Mouse (Mus musculus) midbrain, embryonic 10.5 days (tissue): ENCODE measurements around the gene Tmem101. TPM values are rescaled to one million over a fixed set of nuclear protein-coding genes. Genes with fewer than 3 reads are reported as not detected.
"Not testable (repeated sequence)": the region's sequence is repeated elsewhere in the genome, so short reads cannot be mapped to it uniquely, and the experiment has no call there.

Source experiments
- DNase-seq: peaks from one replicate; pipeline ENCODE4 v3.0.0-alpha.2; 2017; ENCODE audit warnings: low spot score
- H3K27ac ChIP-seq: fragments of 300-500 bp; sonication (generic); replicated peaks from 2 replicates; pipeline ENCODE4 v1.5.1; 2016; ENCODE audit warnings: mild to moderate bottlenecking
- H3K27me3 ChIP-seq: fragments of 300-500 bp; sonication (generic); 2 replicates; pipeline ENCODE4 v1.6.1; 2016; ENCODE audit warnings: low read depth, mild to moderate bottlenecking; ENCODE audit not compliant: poor library complexity, severe bottlenecking
- H3K36me3 ChIP-seq: fragments of 300-500 bp; sonication (generic); 2 replicates; pipeline ENCODE4 v1.6.1; 2016; ENCODE audit warnings: mild to moderate bottlenecking, moderate library complexity
- H3K4me1 ChIP-seq: fragments of 300-500 bp; sonication (generic); 2 replicates; pipeline ENCODE4 v1.6.1; 2016
- H3K4me3 ChIP-seq: fragments of 300-500 bp; sonication (generic); 2 replicates; pipeline ENCODE4 v1.5.1; 2016; ENCODE audit warnings: mild to moderate bottlenecking, moderate library complexity
- H3K9me3 ChIP-seq: fragments of 300-500 bp; sonication (generic); replicated peaks from 2 replicates; pipeline ENCODE4 v1.6.1; 2016; ENCODE audit warnings: mild to moderate bottlenecking
- WGBS: fragments of 180-500 bp; shearing (Covaris S2); methylation state at CpG from one replicate; pipeline ENCODE4 v1.1.7; 2016; 5-methylcytosine and 5-hydroxymethylcytosine counted together
- polyA plus RNA-seq: library from polyadenylated mRNA; unstranded; fragments of >200 nt; fragmentation: Nextera tagmentation; extraction: Ambion mirVana; gene quantifications from 2 replicates; pipeline ENCODE4 v1.2.1, GENCODE M21; 2016

Tmem101 gene
- polyA plus RNA-seq, 1 experiment from 2014 or later: 40.4 TPM

- H3K4me3 ChIP-seq: peak within 1 kb of the TSS; percentile 97
- peaks cover 34% of the 10 kb centered on the region for H3K36me3 ChIP-seq
- no peaks in the 10 kb centered on the region for H3K27me3 ChIP-seq
- DNase-seq: peak; percentile 94
- H3K4me1 ChIP-seq: peaks cover 30% of the 10 kb centered on the region
- under 1% methylated on average over 70 of the region's 70 CpGs for WGBS
- no peaks in the 10 kb centered on the region for H3K9me3 ChIP-seq
- peak within 1 kb of the TSS; percentile 98 for H3K27ac ChIP-seq
These were observed 28.7 kb upstream of the Tmem101 start, which contains the start of gene Lsm12 for GRCm38 (mm10) chr11:102184646-102185495. TSS of gene Lsm12 (minus strand) at chr11:102185296.

- Histone ChIP-seq H3K4me1 (peaks cover 25% of the 10 kb centered on the region), H3K4me3 (peak overlapping the region; percentile 97), H3K27me3 (no peaks in the 10 kb centered on the region), H3K36me3 (peaks cover 40% of the 10 kb centered on the region), H3K9me3 (no peaks in the 10 kb centered on the region), H3K27ac (peak overlapping the region; percentile 98)
- 7% methylated on average over 7 of the region's 7 CpGs for WGBS
- no peak for DNase-seq
These were observed 28.0 kb upstream of the Tmem101 start for GRCm38 (mm10) chr11:102184253-102184645.

- H3K27ac ChIP-seq: no peak overlapping the region
- H3K4me1 ChIP-seq: peaks cover 16% of the 10 kb centered on the region
- no peaks in the 10 kb centered on the region for H3K9me3 ChIP-seq
- peaks cover 84% of the 10 kb centered on the region for H3K36me3 ChIP-seq
- H3K27me3 ChIP-seq: no peaks in the 10 kb centered on the region
- DNase-seq: no peak
- H3K4me3 ChIP-seq: no peak overlapping the region
These were observed 23.6 kb upstream of the Tmem101 start for GRCm38 (mm10) chr11:102179836-102180235.

GRCm38 (mm10) chr11:102168689-102169088, 12.5 kb upstream of the Tmem101 start:
- 96% methylated on average over 5 of the region's 5 CpGs for WGBS
- no peak overlapping the region for H3K27ac ChIP-seq
- DNase-seq: no peak
- no peaks in the 10 kb centered on the region for H3K27me3 ChIP-seq
- H3K36me3 ChIP-seq: peaks cover 95% of the 10 kb centered on the region
- H3K4me3 ChIP-seq: no peak overlapping the region
- H3K4me1 ChIP-seq: no peaks in the 10 kb centered on the region
- H3K9me3 ChIP-seq: no peaks in the 10 kb centered on the region

GRCm38 (mm10) chr11:102167539-102167938, 11.3 kb upstream of the Tmem101 start:
- no peak overlapping the region for H3K27ac ChIP-seq
- no peak for DNase-seq
- no peaks in the 10 kb centered on the region for H3K4me1 ChIP-seq
- H3K36me3 ChIP-seq: peaks cover 96% of the 10 kb centered on the region
- no peaks in the 10 kb centered on the region for H3K27me3 ChIP-seq
- no peak overlapping the region for H3K4me3 ChIP-seq
- H3K9me3 ChIP-seq: no peaks in the 10 kb centered on the region
- WGBS: 93% methylated on average over 5 of the region's 5 CpGs

GRCm38 (mm10) chr11:102165971-102166722, 9.9 kb upstream of the Tmem101 start:
- Histone ChIP-seq H3K4me3 (no peak overlapping the region), H3K9me3 (no peaks in the 10 kb centered on the region), H3K36me3 (peaks cover 99% of the 10 kb centered on the region), H3K4me1 (no peaks in the 10 kb centered on the region), H3K27ac (no peak overlapping the region), H3K27me3 (no peaks in the 10 kb centered on the region)
- DNase-seq: no peak
- WGBS: 85% methylated on average over 6 of the region's 6 CpGs

GRCm38 (mm10) chr11:102159781-102160180, 3.6 kb upstream of the Tmem101 start:
- Histone ChIP-seq H3K27ac (no peak overlapping the region), H3K27me3 (no peaks in the 10 kb centered on the region), H3K4me3 (no peak overlapping the region), H3K4me1 (peaks cover 13% of the 10 kb centered on the region), H3K9me3 (no peaks in the 10 kb centered on the region), H3K36me3 (peaks cover 44% of the 10 kb centered on the region)
- no peak for DNase-seq
- 80% methylated on average over 5 of the region's 5 CpGs for WGBS

- not testable (repeated sequence) for H3K27ac ChIP-seq, DNase-seq, H3K27me3 ChIP-seq, H3K4me3 ChIP-seq, H3K9me3 ChIP-seq
- 82% methylated on average over 2 of the region's 2 CpGs for WGBS
- Histone ChIP-seq H3K4me1 (peaks cover 15% of the 10 kb centered on the region), H3K36me3 (peaks cover 44% of the 10 kb centered on the region)
These were observed 1.8 kb upstream of the Tmem101 start for GRCm38 (mm10) chr11:102158024-102158423.

- Histone ChIP-seq H3K36me3 (peaks cover 41% of the 10 kb centered on the region), H3K27me3 (no peaks in the 10 kb centered on the region), H3K27ac (no peak overlapping the region), H3K4me3 (peak overlapping the region; percentile 76), H3K4me1 (peaks cover 15% of the 10 kb centered on the region), H3K9me3 (no peaks in the 10 kb centered on the region)
- DNase-seq: no peak
- 17% methylated on average over 1 of the region's 1 CpGs for WGBS
These were observed 534 bp upstream of the Tmem101 start for GRCm38 (mm10) chr11:102156786-102157089.

- H3K27me3 ChIP-seq: peaks cover 74% of the 10 kb centered on the region
- DNase-seq: peak; percentile 33
- 13% methylated on average over 34 of the region's 34 CpGs for WGBS
These were observed 8.8 kb downstream of the Tmem101 start for GRCm38 (mm10) chr11:102147213-102147989.

GRCm38 (mm10) chr11:102146531-102146930, 9.7 kb downstream of the Tmem101 start:
- Histone ChIP-seq H3K4me1 (peaks cover 33% of the 10 kb centered on the region), H3K9me3 (no peaks in the 10 kb centered on the region), H3K36me3 (no peaks in the 10 kb centered on the region), H3K27me3 (peaks cover 78% of the 10 kb centered on the region), H3K27ac (no peak overlapping the region), H3K4me3 (peak overlapping the region; percentile 47; the same call in 1 of the 2 replicates)
- no peak for DNase-seq
- WGBS: 10% methylated on average over 17 of the region's 17 CpGs

More at GRCm38 (mm10) chr11:102147213-102147989, 8.8 kb downstream of the Tmem101 start:
- peak overlapping the region; percentile 29 for H3K4me3 ChIP-seq
- H3K9me3 ChIP-seq: no peaks in the 10 kb centered on the region
- H3K36me3 ChIP-seq: peaks cover 3% of the 10 kb centered on the region
- H3K4me1 ChIP-seq: peaks cover 33% of the 10 kb centered on the region
- H3K27ac ChIP-seq: no peak overlapping the region

GRCm38 (mm10) chr11:102146005-102146404, 10.2 kb downstream of the Tmem101 start:
- H3K4me1 ChIP-seq: peaks cover 33% of the 10 kb centered on the region
- 4% methylated on average over 16 of the region's 16 CpGs for WGBS
- H3K4me3 ChIP-seq: peak overlapping the region; percentile 47
- no peaks in the 10 kb centered on the region for H3K36me3 ChIP-seq
- DNase-seq: no peak
- peaks cover 78% of the 10 kb centered on the region for H3K27me3 ChIP-seq
- H3K9me3 ChIP-seq: no peaks in the 10 kb centered on the region
- no peak overlapping the region for H3K27ac ChIP-seq
